8 mouse cellular contexts compared by ENCODE assay signal in genomic region chr4:129697191-129697590, GRCm38 (mm10). TPM values are rescaled to one million over a fixed set of nuclear protein-coding genes. Genes with fewer than 3 reads are reported as not detected.
DNase-seq lines count a peak whose midpoint lies in the region; ATAC-seq and TF ChIP-seq lines count a peak whose summit lies in the region.

No protein-coding gene starts in this region.

- no peak for TF ChIP-seq CTCF in bone marrow macrophage, adult 2 months (IDR thresholded peaks at IDR 0.05; ENCODE audit: low read depth, low read length)

- no peak for TF ChIP-seq POLR2A in bone marrow macrophage, adult 2 months (IDR thresholded peaks at IDR 0.05; ENCODE audit: borderline replicate concordance, low read depth, low read length)

- DNase-seq in heart, adult 8-10 months (ENCODE audit: low spot score), result no peak
- no peak for DNase-seq in natural killer cell, adult 2 months (ENCODE audit: low spot score in 2 of 2)
- DNase-seq in adrenal gland, postnatal 4 days (ENCODE audit: low spot score in 2 of 2), result no peak
- DNase-seq in lung, postnatal 36 days, result no peak

- H3K4me2 ChIP-seq in heart, embryonic 16.5 days (ENCODE audit: low read depth, low read length), result peak overlapping the region; percentile 90
- H3K4me2 ChIP-seq in hindbrain, embryonic 12.5 days (replicated peaks), result peak overlapping the region; percentile 62
- peak overlapping the region; percentile 66 for H3K4me2 ChIP-seq in midbrain, embryonic 12.5 days (replicated peaks)

- no peaks in the 10 kb centered on the region for H3K9me3 ChIP-seq in heart, embryonic 16.5 days (replicated peaks; ENCODE audit: control insufficient read depth, low read length)
- no peaks in the 10 kb centered on the region for H3K9me3 ChIP-seq in hindbrain, embryonic 12.5 days (replicated peaks)
- no peaks in the 10 kb centered on the region for H3K9me3 ChIP-seq in midbrain, embryonic 12.5 days

- H3K27ac ChIP-seq in heart, embryonic 16.5 days (ENCODE audit: low read length), result peak overlapping the region; percentile 76
- no peak overlapping the region for H3K27ac ChIP-seq in bone marrow macrophage, adult 2 months (ENCODE audit: insufficient read depth, low read depth, low read length)
- peak overlapping the region; percentile 98 for H3K27ac ChIP-seq in hindbrain, embryonic 12.5 days
- H3K27ac ChIP-seq in midbrain, embryonic 12.5 days (replicated peaks), result peak overlapping the region; percentile 96

- WGBS in heart, embryonic 16.5 days, result 82% methylated on average over 7 of the region's 7 CpGs
- 88% methylated on average over 7 of the region's 7 CpGs for WGBS in hindbrain, embryonic 12.5 days
- WGBS in midbrain, embryonic 12.5 days, result 84% methylated on average over 7 of the region's 7 CpGs

- H3K4me1 ChIP-seq in heart, embryonic 16.5 days (ENCODE audit: control insufficient read depth, insufficient read depth, low read length), result peaks cover 24% of the 10 kb centered on the region
- H3K4me1 ChIP-seq in bone marrow macrophage, adult 2 months (ENCODE audit: control insufficient read depth, insufficient read depth, low read length), result peaks cover 19% of the 10 kb centered on the region
- peaks cover 22% of the 10 kb centered on the region for H3K4me1 ChIP-seq in hindbrain, embryonic 12.5 days
- peaks cover 24% of the 10 kb centered on the region for H3K4me1 ChIP-seq in midbrain, embryonic 12.5 days

- H3K36me3 ChIP-seq in heart, embryonic 16.5 days (ENCODE audit: control insufficient read depth, insufficient read depth), result peaks cover 12% of the 10 kb centered on the region
- peaks cover 24% of the 10 kb centered on the region for H3K36me3 ChIP-seq in hindbrain, embryonic 12.5 days
- H3K36me3 ChIP-seq in midbrain, embryonic 12.5 days, result peaks cover 25% of the 10 kb centered on the region

- no peak for ATAC-seq in heart, embryonic 16.5 days (replicated peaks; ENCODE audit: extremely low read depth, insufficient read depth, low FRiP score)
- ATAC-seq in hindbrain, embryonic 12.5 days (ENCODE audit: low FRiP score), result no peak
- ATAC-seq in midbrain, embryonic 12.5 days (ENCODE audit: low FRiP score, low read depth), result no peak

- peak overlapping the region; percentile 86 for H3K9ac ChIP-seq in heart, embryonic 16.5 days (ENCODE audit: low read length)
- H3K9ac ChIP-seq in hindbrain, embryonic 12.5 days, result peak overlapping the region; percentile 82
- peak overlapping the region; percentile 74; the same call in 1 of the 2 replicates for H3K9ac ChIP-seq in midbrain, embryonic 12.5 days (replicated peaks)

- H3K4me3 ChIP-seq in heart, embryonic 16.5 days (ENCODE audit: low read length), result peak overlapping the region; percentile 91
- H3K4me3 ChIP-seq in bone marrow macrophage, adult 2 months (ENCODE audit: insufficient read depth, low read length), result peak overlapping the region; percentile 79
- peak overlapping the region; percentile 76 for H3K4me3 ChIP-seq in hindbrain, embryonic 12.5 days
- peak overlapping the region; percentile 66 for H3K4me3 ChIP-seq in midbrain, embryonic 12.5 days

- no peaks in the 10 kb centered on the region for H3K27me3 ChIP-seq in heart, embryonic 16.5 days (ENCODE audit: control insufficient read depth, insufficient read depth, low read length)
- H3K27me3 ChIP-seq in hindbrain, embryonic 12.5 days, result no peaks in the 10 kb centered on the region
- no peaks in the 10 kb centered on the region for H3K27me3 ChIP-seq in midbrain, embryonic 12.5 days

RNA-seq across cellular contexts. Expression of gene Tmem39b, which starts 0.6 kb away (rescaled TPM):
- polyA plus RNA-seq in heart, embryonic 16.5 days (2015; fragmentation: Nextera tagmentation; extraction: Ambion mirVana), result 6.2 and 6.6 TPM in 2 replicates
- total RNA-seq in heart, adult 8-10 months (2022), result 1 to 10 TPM; 3.8 to 5.7 (median 5.3) TPM
- polyA plus RNA-seq in bone marrow macrophage, adult 2 months (2012; ENCODE audit: insufficient read depth, insufficient read length, missing spikeins), result 10.7 and 12.8 TPM in 2 replicates
- 15.0 and 16.4 TPM in 2 replicates for polyA plus RNA-seq in hindbrain, embryonic 12.5 days (2016; fragmentation: Nextera tagmentation; extraction: Ambion mirVana)
- polyA plus RNA-seq in midbrain, embryonic 12.5 days (2016; fragmentation: Nextera tagmentation; extraction: Ambion mirVana), result 17.3 and 21.9 TPM in 2 replicates
- 10 to 100 TPM; 15.9 to 19.4 TPM for total RNA-seq in adrenal gland, postnatal 4 days (2021)

RNA-seq across cellular contexts. Expression of gene Kpna6, which starts 24.6 kb away (rescaled TPM):
- polyA plus RNA-seq in heart, embryonic 16.5 days (2015; fragmentation: Nextera tagmentation; extraction: Ambion mirVana), result 16.1 and 18.0 TPM in 2 replicates
- total RNA-seq in heart, adult 8-10 months (2022), result 10 to 100 TPM; 59.7 to 77.9 (median 72.2) TPM
- polyA plus RNA-seq in bone marrow macrophage, adult 2 months (2012; ENCODE audit: insufficient read depth, insufficient read length, missing spikeins), result 35.1 and 42.0 TPM in 2 replicates
- polyA plus RNA-seq in hindbrain, embryonic 12.5 days (2016; fragmentation: Nextera tagmentation; extraction: Ambion mirVana), result 16.0 and 18.8 TPM in 2 replicates
- 15.2 and 16.3 TPM in 2 replicates for polyA plus RNA-seq in midbrain, embryonic 12.5 days (2016; fragmentation: Nextera tagmentation; extraction: Ambion mirVana)
- 10 to 100 TPM; 79.1 TPM for total RNA-seq in adrenal gland, postnatal 4 days (2021)

RNA-seq across cellular contexts. Expression of gene Khdrbs1, which starts 44.9 kb away (rescaled TPM):
- polyA plus RNA-seq in heart, embryonic 16.5 days (2015; fragmentation: Nextera tagmentation; extraction: Ambion mirVana), result 63.4 and 65.8 TPM in 2 replicates
- total RNA-seq in heart, adult 8-10 months (2022), result 10 to 100 TPM; 33.9 to 38.6 (median 37.7) TPM
- polyA plus RNA-seq in bone marrow macrophage, adult 2 months (2012; ENCODE audit: insufficient read depth, insufficient read length, missing spikeins), result 67.0 and 67.1 TPM in 2 replicates
- polyA plus RNA-seq in hindbrain, embryonic 12.5 days (2016; fragmentation: Nextera tagmentation; extraction: Ambion mirVana), result 215 and 227 TPM in 2 replicates
- 224 and 239 TPM in 2 replicates for polyA plus RNA-seq in midbrain, embryonic 12.5 days (2016; fragmentation: Nextera tagmentation; extraction: Ambion mirVana)
- total RNA-seq in adrenal gland, postnatal 4 days (2021), result 100 to 1,000 TPM; 122 to 138 TPM

RNA-seq across cellular contexts. Expression of gene Txlna, which starts 56.3 kb away (rescaled TPM):
- polyA plus RNA-seq in heart, embryonic 16.5 days (2015; fragmentation: Nextera tagmentation; extraction: Ambion mirVana), result 47.0 and 48.9 TPM in 2 replicates
- total RNA-seq in heart, adult 8-10 months (2022), result 10 to 100 TPM; 23.2 to 30.1 (median 25.8) TPM
- polyA plus RNA-seq in bone marrow macrophage, adult 2 months (2012; ENCODE audit: insufficient read depth, insufficient read length, missing spikeins), result 39.8 and 45.7 TPM in 2 replicates
- 90.8 and 91.1 TPM in 2 replicates for polyA plus RNA-seq in hindbrain, embryonic 12.5 days (2016; fragmentation: Nextera tagmentation; extraction: Ambion mirVana)
- polyA plus RNA-seq in midbrain, embryonic 12.5 days (2016; fragmentation: Nextera tagmentation; extraction: Ambion mirVana), result 90.3 and 91.8 TPM in 2 replicates
- 10 to 100 TPM; 73.6 to 79.8 TPM for total RNA-seq in adrenal gland, postnatal 4 days (2021)
